Mouse (Mus musculus): ENCODE results near the gene Ttc39a. TPM values are rescaled to one million over a fixed set of nuclear protein-coding genes. Genes with fewer than 3 reads are reported as not detected.

Gene Ttc39a
- total RNA-seq, 2 experiments from 2014 or later, result 2.6 to 5.1 TPM

- no peak for ATAC-seq (replicated peaks; ENCODE audit: low FRiP score, low TSS enrichment, poor library complexity, severe bottlenecking)
These were observed 12.6 kb downstream of the Ttc39a start for GRCm38 (mm10) chr4:109419017-109419416.

- ATAC-seq (replicated peaks; ENCODE audit: low FRiP score, low TSS enrichment, poor library complexity, severe bottlenecking), result no peak
These were observed 13.1 kb downstream of the Ttc39a start for GRCm38 (mm10) chr4:109419563-109419962.

GRCm38 (mm10) chr4:109420138-109420795 is 13.8 kb downstream of the Ttc39a start:
- peak; percentile 44; the same call in 1 of the 2 replicates for ATAC-seq (replicated peaks; ENCODE audit: low FRiP score, low TSS enrichment, poor library complexity, severe bottlenecking)

GRCm38 (mm10) chr4:109421608-109422007 is 15.2 kb downstream of the Ttc39a start:
- ATAC-seq (replicated peaks; ENCODE audit: low FRiP score, low TSS enrichment, poor library complexity, severe bottlenecking), result no peak

GRCm38 (mm10) chr4:109422436-109422835 is 16.0 kb downstream of the Ttc39a start:
- no peak for ATAC-seq (replicated peaks; ENCODE audit: low FRiP score, low TSS enrichment, poor library complexity, severe bottlenecking)

GRCm38 (mm10) chr4:109423438-109423837 is 17.0 kb downstream of the Ttc39a start:
- ATAC-seq (replicated peaks; ENCODE audit: low FRiP score, low TSS enrichment, poor library complexity, severe bottlenecking), result no peak

GRCm38 (mm10) chr4:109427058-109427457 is 20.6 kb downstream of the Ttc39a start:
- ATAC-seq (replicated peaks; ENCODE audit: low FRiP score, low TSS enrichment, poor library complexity, severe bottlenecking), result no peak

GRCm38 (mm10) chr4:109430250-109430649 is 23.8 kb downstream of the Ttc39a start:
- ATAC-seq (replicated peaks; ENCODE audit: low FRiP score, low TSS enrichment, poor library complexity, severe bottlenecking), result no peak

- peak; percentile 85 for ATAC-seq (replicated peaks; ENCODE audit: low FRiP score, low TSS enrichment, poor library complexity, severe bottlenecking)
These were observed 24.4 kb downstream of the Ttc39a start for GRCm38 (mm10) chr4:109430854-109431253.

GRCm38 (mm10) chr4:109432668-109433375 is 26.4 kb downstream of the Ttc39a start:
- ATAC-seq (replicated peaks; ENCODE audit: low FRiP score, low TSS enrichment, poor library complexity, severe bottlenecking), result no peak

GRCm38 (mm10) chr4:109433641-109434040 is 27.2 kb downstream of the Ttc39a start:
- ATAC-seq (replicated peaks; ENCODE audit: low FRiP score, low TSS enrichment, poor library complexity, severe bottlenecking), result no peak

GRCm38 (mm10) chr4:109434256-109434655 is 27.8 kb downstream of the Ttc39a start:
- ATAC-seq (replicated peaks; ENCODE audit: low FRiP score, low TSS enrichment, poor library complexity, severe bottlenecking), result no peak

GRCm38 (mm10) chr4:109437913-109438878 is 31.8 kb downstream of the Ttc39a start:
- peak; percentile 49 for ATAC-seq (replicated peaks; ENCODE audit: low FRiP score, low TSS enrichment, poor library complexity, severe bottlenecking)

GRCm38 (mm10) chr4:109439101-109439500 is 32.7 kb downstream of the Ttc39a start:
- no peak for ATAC-seq (replicated peaks; ENCODE audit: low FRiP score, low TSS enrichment, poor library complexity, severe bottlenecking)

- ATAC-seq (replicated peaks; ENCODE audit: low FRiP score, low TSS enrichment, poor library complexity, severe bottlenecking), result peak; percentile 82
These were observed 33.4 kb downstream of the Ttc39a start for GRCm38 (mm10) chr4:109439825-109440248.

- no peak for ATAC-seq (replicated peaks; ENCODE audit: low FRiP score, low TSS enrichment, poor library complexity, severe bottlenecking)
These were observed 34.0 kb downstream of the Ttc39a start for GRCm38 (mm10) chr4:109440381-109440780.

GRCm38 (mm10) chr4:109441000-109441399 is 34.6 kb downstream of the Ttc39a start:
- ATAC-seq (replicated peaks; ENCODE audit: low FRiP score, low TSS enrichment, poor library complexity, severe bottlenecking), result no peak

GRCm38 (mm10) chr4:109442126-109442525 is 35.7 kb downstream of the Ttc39a start:
- no peak for ATAC-seq (replicated peaks; ENCODE audit: low FRiP score, low TSS enrichment, poor library complexity, severe bottlenecking)

- ATAC-seq (replicated peaks; ENCODE audit: low FRiP score, low TSS enrichment, poor library complexity, severe bottlenecking), result no peak
These were observed 36.2 kb downstream of the Ttc39a start for GRCm38 (mm10) chr4:109442649-109443048.

- no peak for ATAC-seq (replicated peaks; ENCODE audit: low FRiP score, low TSS enrichment, poor library complexity, severe bottlenecking)
These were observed 38.0 kb downstream of the Ttc39a start for GRCm38 (mm10) chr4:109444471-109444870.

Measured in megakaryocyte-erythroid progenitor cell, adult 5-6 weeks (primary cell).